Mouse (Mus musculus) ovary, adult 10 weeks (tissue): ENCODE data around the gene Ankrd13b. TPM values are rescaled to one million over a fixed set of nuclear protein-coding genes. Genes with fewer than 3 reads are reported as not detected.

Experiments used
- polyA plus RNA-seq: library from polyadenylated mRNA; stranded (reverse); fragments of 350-450 nt; fragmentation: Illumina TruSeq; extraction: RNeasy Lipid Tissue Mini Kit (QIAGEN cat#74804); gene quantifications from one replicate; pipeline ENCODE4 v1.2.3, GENCODE M21; 2014

Ankrd13b gene
- not detected for polyA plus RNA-seq

DNA sequence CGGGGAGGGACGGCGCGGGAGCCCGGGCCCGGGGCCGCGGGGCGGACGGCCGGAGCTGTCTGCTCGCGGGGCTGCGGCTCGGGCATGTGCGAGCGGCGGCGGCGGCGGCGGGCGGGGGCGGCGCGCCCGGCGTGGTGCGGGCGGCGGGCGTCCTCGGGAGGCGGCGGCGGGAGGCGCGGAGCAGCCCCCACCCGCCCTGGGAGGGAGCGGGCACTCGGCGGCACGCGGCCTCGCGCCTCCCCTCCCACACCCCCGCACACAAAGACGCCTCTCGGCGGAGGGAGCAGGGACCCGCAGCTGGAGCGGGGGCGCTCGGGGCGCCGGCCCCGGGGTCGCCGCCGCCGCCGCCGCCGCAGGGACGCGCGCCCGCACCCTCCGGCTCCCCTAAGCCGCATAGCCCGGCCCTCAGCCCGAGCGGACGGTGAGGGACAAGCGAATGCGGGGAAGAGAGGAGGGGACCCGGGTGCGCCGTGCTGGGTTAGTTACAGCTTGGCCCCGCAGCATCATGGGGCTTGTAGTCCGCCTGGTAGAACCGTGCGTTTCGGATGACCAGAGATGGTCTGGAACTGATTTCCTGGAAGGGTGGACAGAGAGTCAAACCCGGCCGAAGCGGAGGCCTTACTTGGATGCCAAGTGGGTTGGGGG, at the start of gene Ankrd13b:
TSS of gene Ankrd13b (minus strand) at position 88 of the 645 bp plus-strand sequence.

DNA sequence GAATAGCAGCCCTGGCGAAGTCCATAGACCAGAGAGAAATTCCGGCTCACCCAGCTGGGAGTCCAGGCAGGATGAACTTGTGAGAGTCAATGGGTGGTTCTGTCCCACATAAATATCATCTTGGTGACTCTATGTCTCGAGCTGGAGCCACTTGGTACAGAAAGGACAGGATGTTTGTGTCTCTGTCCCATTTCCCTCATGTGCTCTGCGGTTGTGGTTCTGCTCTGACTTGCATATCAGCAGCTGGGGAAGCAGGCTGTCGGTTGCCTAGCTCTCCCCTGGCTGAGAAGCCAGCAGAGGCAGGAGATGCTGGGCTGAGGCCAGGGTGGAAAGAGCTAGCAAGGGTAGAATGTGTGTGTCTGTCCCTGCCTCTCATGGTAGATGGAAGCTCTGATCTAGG, 29.6 kb upstream of the Ankrd13b start, which contains the start of gene Gm10392:
TSS of gene Gm10392 (minus strand) at position 156 of the 400 bp plus-strand sequence.

DNA sequence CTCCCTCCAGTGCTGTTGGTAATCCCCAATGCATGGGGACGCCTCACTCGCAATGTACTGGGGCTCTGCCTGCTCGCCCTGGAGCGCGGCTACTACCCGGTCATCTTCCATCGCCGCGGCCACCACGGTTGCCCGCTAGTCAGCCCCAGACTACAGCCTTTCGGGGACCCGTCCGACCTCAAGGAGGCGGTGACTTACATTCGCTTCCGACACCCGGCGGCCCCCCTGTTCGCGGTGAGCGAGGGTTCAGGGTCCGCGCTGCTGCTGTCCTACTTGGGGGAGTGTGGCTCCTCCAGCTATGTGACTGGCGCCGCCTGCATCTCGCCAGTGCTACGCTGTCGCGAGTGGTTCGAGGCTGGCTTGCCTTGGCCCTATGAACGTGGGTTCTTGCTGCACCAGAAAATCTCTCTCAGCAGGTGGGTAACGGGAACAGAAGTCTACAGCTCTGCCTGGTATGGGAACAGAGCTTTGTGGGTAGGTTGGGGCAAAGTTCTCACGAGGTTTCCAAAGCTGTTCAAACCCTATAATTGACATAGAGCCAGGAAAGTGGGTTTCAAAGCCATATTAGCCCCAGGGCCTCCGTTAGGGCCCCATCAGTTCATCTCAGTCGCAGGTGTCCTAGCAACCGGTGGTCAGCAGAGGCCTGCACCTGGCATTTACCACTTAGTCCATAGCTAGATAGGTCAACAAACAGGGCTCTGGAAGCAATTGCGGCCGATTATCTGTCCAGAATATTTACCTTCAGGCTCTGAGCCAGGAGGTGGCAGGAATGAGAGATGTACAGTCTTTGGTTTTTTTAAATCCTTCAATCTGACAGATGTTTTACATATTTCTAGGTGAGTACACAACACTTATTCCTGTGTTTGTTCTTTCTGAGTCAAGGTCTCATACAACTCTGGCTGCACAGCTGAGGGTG, 26.4 kb upstream of the Ankrd13b start, which contains the start of gene Trp53i13:
TSS of gene Trp53i13 (minus strand) at position 344 of the 916 bp plus-strand sequence.

DNA sequence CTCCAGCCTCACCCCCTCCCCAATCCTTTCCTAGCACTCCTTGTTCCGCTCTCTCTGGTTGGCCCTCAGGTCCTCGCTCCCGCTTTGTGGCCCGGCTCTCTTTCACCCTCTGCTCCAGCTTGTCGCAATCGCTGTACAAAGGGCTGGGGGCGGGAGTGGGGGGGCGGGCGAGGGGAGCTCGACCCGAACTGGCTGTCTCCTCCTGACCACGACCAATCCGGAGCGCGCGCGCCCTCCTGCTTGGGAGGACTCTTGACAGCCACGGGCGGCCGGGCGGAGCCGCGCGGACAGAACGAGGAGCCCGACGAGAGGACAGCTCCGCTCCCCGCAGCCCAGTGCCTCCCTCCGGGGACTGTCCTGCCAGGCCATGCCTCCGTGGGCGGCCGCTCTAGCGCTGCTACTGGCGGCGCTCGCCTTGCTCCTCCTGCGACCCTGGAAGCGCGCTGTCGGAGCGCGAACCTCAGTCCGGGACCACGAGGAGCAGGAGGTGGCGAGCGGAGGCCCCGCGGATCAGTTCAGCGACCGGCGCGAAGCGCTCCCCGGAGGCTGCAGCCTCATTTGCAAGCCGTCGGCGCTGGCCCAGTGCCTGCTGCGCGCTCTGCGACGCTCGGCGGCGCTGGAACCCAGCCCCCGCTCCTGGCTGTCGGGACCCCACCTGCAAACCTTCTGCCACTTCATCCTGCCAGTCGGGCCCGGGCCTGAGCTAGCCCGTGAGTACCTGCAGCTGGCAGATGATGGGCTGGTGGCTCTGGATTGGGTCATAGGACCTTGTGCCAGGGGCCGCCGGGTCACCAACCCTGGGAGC, 25.6 kb upstream of the Ankrd13b start, which contains the start of gene Abhd15:
TSS of gene Abhd15 (plus strand) at position 290 of the 805 bp plus-strand sequence.

DNA sequence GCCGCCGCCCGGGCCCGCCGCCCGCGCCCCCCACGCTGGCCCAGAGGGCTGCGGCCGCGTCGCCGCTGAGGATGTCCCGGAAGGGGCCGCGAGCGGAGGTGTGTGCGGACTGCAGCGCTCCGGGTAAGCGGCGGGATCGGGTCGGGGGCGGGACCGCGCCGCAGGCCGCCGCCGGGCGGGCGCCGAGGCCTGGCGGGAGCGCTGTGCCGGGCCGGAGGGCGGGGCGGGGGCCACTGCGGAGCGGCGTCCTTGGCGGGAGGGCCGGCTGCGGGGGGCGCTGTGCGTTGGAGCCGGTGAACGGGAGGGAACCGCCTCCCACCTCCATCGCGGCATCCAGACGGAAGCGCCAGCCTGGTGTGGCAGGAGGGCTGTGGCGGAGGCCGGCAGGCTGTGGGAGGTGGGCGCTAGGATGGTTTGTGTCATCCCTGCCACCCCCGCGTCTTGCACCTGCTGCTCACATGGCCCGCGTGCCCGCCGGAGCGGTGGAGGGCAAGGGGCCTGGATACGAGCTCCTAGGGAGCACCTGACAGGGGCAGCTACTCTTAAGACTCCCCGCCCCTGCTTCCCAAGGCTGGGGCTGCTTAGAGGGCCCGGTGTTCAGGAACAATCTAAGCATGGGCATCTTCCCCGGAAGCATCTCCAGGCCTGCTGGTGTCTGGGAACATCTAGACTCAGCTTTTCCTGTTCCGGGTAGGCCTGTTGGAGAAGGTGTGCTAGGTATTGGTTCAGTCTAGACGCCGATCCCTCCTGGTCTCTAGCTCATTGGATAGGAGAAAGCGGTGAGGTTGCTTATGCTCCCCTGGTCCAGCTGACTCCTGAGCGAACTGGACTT, 4.2 kb upstream of the Ankrd13b start, which contains the start of gene Git1:
TSS of gene Git1 (plus strand) at position 51 of the 832 bp plus-strand sequence.

DNA sequence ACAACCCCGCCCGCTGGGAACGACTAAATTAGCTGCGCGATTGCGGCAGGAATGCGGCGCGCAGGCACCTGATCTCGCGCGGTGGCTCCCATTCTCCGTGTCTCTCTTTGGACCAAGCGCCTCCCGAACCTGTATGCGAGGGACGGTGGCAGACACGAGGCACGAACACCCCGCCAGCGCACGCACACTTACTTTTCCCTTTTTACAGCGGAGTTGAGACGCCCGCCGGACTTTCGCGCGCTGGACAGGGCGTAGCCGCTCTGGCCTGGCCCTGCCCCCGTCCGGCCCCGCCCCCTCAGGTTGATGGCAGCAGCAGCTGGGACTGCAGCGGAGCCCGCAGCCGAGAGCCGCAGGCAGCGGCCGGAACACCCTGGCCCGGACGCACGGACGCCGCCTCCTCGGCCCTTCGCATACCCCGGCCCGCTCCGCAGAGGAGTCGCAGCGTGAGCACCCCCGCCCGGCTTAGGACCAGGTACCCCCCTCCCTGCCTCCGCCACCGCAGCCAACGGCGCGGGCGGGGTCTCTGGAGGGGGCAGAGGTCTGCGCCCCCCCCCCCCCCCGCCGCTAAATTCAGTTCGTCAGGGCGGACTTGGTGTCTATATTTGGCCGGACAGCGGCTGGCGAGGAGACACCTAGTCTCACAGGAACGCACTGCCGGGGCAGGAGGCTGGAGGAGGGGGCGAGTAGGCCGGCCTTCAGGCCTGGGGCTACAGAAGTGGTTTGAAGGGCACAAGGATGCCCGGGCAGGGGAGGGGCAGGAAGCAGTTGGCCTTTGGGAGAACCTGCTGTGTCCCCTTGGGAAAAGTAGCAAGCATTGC, 27.0 kb downstream of the Ankrd13b start, which contains the start of gene Coro6:
TSS of gene Coro6 (plus strand) at position 129 of the 818 bp plus-strand sequence.

Other genes with a start within 250 kb of the Ankrd13b start
- 0.20 TPM for gene Coro6, start 27.3 kb downstream of the Ankrd13b start, polyA plus RNA-seq
- 0.54 TPM for gene Git1, start 3.9 kb upstream of the Ankrd13b start, polyA plus RNA-seq
- gene Abhd15, start 25.4 kb upstream of the Ankrd13b start, polyA plus RNA-seq: 0.29 TPM
- not detected for gene Trp53i13, start 26.3 kb upstream of the Ankrd13b start, polyA plus RNA-seq
- gene Gm10392, start 29.5 kb upstream of the Ankrd13b start, polyA plus RNA-seq: not detected
- gene Taok1, start 118.1 kb upstream of the Ankrd13b start, polyA plus RNA-seq: 105 TPM
- gene Nufip2, start 196.5 kb upstream of the Ankrd13b start, polyA plus RNA-seq: 114 TPM
- not detected for gene Cryba1, start 235.6 kb upstream of the Ankrd13b start, polyA plus RNA-seq